Mouse (Mus musculus) liver, embryonic 14.5 days (tissue): Measurements from ENCODE around the gene Rpl37.

Experiments used
- CTCF ChIP-seq: IDR thresholded peaks from 2 replicates; pipeline ENCODE4 v1.5.1; 2016; ENCODE audit warnings: antibody characterized with exemption, low read depth, control low read depth
- EP300 ChIP-seq: IDR thresholded peaks from 2 replicates; pipeline ENCODE4 v1.6.1; 2016; ENCODE audit warnings: antibody characterized with exemption, low read depth

GRCm38 (mm10) chr15:5105891-5106290 lies 10.6 kb upstream of the Rpl37 start:
- TF ChIP-seq EP300: no peak
- TF ChIP-seq CTCF: no peak
